Mouse (Mus musculus): ENCODE results near the gene Adam10.
A peak's percentile ranks its signal among the peaks of the same experiment; 100 is the strongest.

Adam10 gene

DNA sequence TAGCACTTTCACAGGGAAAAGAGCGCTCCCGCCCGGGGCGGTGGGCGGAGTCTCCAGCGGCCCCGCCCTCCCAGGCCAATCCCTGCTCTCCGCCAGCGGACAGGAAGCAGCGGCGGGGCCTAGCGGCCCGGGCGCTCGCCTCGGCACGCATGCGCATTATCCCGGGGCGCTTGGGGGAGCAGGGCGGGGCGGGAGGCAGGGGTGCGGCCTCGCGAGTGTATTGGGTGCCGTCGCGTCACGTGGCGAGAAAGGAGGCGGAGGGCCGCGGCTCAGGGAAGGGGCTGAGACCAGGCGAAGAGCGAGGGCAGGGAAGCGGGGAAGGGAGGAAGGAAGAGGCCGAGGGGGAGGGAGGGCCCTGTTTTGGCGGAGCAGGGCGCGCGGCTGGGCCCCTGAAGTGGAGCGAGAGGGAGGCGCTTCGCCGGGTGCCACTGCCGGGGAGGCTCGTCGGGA, at the start of gene Adam10:
Gene Adam10 (plus strand): TSS at position 316 of the 450 bp plus-strand sequence.
- DNase-seq (ENCODE audit: low spot score in 2 of 2) = peak; percentile 97 to 99

DNA sequence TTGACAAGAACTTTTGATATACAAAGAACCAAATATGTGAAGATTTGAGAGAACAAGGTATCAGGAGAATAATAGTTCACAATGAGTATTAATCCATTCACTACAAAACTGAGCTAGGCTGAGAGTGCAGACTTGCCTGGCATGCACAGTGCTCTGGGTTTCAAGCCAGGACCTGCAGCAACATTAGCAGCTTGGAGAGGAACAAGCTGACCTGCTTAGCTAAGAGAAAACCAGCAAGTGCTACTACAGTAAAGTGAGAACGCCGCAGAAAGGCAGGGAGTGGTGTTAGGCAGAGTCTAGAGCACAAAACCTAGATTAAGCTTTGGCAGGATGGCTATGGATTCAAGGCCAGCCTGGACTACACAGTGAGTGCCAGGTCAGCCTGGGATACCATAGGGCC, 49.1 kb upstream of the Adam10 start:
- DNase-seq (ENCODE audit: low spot score in 2 of 2) = no peak

DNA sequence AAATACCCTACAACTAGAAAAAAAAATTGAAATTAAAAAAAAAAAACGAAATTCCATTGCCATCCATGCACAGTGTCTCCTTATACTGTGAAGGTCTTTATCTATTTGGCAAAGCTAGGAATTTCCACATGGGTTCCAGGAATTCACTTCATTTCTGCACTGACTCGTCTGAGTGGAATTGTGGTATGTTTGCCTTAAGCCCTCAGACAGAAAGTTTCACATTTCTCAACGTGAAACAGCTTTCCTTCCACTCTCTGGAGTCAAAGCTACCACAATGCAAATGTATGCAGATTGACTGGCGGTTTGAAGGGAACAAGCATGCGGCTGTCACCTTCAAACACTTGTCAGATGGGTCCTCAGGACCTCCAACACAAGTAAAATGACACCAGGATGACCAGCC, 47.1 kb upstream of the Adam10 start:
- DNase-seq (ENCODE audit: low spot score in 2 of 2) = no peak

DNA sequence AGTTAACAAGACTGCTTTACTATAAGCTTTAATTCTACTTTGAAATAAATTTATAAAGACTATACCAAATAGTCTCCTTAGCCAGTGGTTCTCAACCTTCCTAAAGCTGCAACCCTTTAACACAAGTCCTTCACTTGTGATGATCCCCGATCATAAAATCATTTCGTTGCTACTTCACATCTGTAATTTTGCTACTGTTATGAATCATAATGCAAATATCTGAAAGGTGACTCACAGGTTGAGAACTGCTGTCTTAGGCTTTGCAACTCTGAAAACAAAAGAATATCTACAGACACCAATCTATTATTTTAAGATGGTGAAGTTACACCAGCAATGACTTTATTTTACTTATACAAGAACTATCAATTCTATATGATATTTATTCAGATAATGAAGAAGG, 42.0 kb upstream of the Adam10 start:
- no peak for DNase-seq (ENCODE audit: low spot score in 2 of 2)

DNA sequence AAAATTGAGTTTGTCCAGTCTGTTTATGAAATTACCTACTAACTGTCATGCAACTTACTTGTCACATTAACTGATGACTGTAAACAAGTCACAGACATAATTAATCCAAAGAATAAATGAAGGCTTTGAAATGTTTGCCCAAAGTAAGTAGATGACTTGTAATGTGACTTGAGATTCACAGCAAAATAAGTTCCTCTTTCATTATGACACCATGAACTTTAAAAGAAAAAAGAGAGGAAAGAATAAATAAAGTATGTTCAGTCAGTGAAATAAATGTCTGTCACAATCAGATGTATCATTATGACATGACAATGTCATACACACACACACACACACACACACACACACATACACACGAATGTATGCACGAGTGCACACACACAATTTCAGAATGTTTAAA, 28.5 kb upstream of the Adam10 start:
- DNase-seq (ENCODE audit: low spot score in 2 of 2) = no peak

DNA sequence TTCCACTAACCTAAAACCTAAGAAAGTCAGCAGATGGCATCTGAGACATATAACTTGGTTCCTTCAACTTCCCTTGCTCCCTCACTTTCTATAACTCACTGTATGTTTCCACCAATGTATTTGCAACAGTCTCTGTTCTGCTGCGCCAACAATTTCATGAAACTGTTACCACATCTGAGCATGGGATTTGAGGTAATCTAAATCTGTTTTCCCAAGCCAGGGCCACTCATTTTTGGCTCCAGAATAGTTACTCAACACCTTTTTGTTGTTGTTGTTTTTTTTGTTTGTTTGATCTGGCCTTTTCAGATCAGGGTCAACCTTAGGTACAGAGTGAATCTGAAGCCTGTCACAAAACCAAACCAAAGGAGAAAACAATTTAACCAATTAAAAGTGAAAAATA, 27.8 kb upstream of the Adam10 start:
- DNase-seq (ENCODE audit: low spot score in 2 of 2) = no peak

DNA sequence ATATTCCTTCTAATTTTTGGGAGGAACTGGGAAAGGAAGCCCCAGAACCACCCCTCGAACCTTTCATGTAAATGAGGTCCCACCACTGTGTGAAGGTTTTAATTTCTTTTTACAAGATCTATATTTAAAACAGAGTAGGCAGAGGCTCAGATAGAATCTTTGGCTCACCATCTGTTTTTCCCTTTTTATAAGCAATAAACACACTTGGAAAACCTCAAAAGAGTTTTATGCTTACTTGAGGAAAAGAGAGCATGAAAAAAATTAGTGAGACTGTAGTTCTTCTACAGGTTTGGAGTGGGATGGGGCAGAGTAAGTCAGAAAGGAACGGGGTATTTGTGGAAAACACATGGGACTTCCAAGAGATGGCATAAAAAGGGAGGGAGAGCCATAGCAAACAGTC, 26.6 kb upstream of the Adam10 start:
- DNase-seq (ENCODE audit: low spot score in 2 of 2) = no peak

DNA sequence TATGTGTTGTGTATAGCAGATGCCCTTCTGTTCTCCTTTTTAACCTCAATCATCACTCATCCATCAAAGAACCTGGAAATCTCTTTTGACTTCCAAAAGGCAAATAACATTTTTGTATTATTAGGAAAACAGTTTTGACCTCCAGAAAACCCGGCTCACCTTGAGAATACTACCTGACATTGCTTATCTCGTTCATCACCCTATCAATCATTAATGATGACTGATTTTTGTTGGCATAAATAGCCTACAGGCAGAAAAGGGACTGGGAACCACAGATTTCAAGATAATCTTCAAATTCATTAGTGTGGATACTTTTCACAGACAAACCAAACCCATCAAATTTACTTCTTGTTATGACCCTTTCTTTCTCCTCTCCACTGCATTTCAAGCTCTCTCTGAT, 24.9 kb upstream of the Adam10 start:
- no peak for DNase-seq (ENCODE audit: low spot score in 2 of 2)

DNA sequence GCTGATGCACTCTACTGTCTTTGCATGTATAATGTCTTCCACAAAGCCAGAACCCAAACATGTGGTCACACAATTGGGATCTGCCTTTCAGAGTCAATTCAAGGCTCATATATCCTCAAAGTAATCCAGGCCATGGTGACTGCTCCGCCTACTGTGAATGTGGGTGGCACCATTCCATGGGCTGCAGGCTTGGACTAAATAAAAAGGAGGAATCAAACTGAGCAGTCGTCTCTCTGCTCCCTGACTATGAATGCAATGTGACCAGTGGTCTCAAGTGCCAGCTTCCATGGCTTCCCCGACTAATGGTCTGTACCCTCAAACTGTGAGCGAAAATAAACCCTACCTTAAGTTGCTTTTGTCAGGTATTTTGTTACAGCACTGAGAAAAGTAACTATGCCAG, 24.3 kb upstream of the Adam10 start:
- no peak for DNase-seq (ENCODE audit: low spot score in 2 of 2)

DNA sequence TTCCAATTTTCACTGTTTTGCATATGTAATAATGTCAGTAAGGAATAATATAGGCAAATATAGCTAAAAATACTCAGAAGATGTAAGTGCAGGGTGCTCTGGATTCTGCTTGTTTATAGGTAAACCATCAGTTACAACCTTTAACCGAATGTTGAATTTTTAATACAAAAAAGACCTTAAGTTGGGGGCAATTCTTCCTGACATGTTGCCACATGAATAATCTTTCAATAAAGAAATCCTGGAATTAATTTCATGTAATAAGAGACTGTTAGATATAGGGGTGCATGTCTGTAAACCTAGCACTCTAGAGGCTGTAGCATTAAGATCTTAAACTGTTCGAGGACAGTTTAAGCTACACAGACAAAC, 23.1 kb upstream of the Adam10 start:
- DNase-seq (ENCODE audit: low spot score in 2 of 2) = no peak

DNA sequence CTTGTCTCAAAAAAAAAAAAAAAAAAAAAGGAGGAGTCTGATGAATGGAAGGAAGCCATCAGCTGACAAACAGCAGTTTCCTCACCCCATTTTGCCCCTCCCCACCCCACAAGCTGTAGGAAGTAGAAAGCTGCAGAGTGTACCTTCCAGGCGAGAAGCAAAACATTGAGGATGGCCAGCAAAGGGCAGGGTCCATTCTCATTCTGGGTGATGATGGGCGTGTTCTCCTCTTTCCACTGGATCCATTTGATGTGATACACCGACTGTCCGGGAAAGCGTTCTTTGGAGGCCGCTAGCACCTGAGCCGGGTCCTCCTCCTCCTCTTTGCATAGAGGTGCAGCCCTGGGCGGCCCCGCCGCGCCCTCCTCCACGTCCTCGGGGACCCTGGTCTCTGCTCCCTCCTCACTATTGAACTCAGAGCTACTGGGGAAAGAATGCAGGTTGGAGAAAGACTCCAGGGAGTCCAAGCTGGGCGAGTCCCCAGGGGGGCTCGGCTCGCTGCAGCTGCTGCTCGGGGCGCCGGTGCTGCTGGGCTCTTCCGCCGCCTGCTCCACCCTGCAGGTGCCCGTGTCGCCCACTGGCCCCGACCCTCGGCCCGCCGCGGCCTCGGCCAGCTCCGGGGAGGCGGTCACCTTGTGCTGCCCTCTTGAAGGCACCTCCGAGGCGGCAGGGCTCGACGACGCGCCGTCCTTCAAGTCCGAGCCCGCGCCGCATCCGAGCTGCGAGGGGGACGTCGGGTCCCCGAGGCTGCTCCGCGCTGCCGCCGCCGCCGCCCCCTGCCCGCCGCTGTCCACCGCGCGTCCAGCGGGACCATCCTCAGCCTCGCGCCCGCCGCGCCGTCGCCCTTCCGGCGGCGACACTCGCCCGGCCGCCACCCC, 22.4 kb upstream of the Adam10 start, which contains the start of gene Gm10642:
Gene Gm10642 (plus strand): TSS at position 122 of the 878 bp plus-strand sequence.
- DNase-seq (ENCODE audit: low spot score in 2 of 2) = peak; percentile 26 to 36

DNA sequence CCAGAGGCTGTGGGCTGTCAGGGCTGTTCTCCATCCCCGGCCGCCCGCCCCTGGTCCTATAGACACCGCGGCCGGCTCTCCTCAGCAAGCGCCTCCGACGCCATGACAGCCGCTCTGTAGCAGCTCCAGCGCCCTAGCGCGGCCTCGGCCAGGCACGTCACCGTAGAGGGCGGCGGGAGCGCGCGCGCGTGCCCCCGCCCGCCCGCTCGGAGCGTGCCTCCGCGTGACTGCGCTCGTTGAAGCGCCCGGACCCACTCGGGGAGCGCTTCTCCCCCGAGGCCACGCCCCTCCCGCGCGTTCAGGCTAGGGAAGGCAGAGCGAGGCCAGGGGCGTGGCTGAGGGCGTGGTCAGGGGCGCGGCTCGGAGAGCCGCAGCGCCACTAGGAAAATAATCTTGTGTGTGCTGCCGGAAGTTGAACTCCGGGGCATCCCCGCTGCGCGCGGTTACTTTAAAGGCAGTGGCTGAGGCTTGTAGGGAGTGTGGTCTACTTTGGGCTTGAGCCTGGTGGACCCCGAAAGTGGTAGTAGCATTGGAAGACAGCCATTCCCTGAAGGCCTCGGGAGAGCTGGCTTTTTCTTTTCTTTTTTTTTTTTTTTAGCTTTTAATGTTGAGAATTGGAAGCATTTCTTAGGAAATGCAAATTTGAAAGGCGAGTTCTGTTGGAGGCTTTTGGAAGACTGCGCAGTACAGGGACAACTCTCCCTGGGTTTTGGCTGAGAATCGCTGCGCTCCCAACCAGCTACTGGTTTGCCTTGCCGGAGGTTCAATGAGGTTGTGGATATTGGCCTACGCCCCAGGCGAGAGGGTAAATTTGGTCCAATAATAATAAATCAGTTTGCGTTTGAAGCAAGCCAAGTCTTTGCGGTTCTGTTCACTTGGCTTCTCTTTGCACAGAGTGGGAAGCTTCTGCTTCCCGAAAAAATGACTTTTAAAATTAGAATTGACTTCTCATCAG, 21.5 kb upstream of the Adam10 start, which contains the start of gene Mindy2:
Gene Mindy2 (minus strand): TSS at position 162 of the 955 bp plus-strand sequence.
- DNase-seq (ENCODE audit: low spot score in 2 of 2) = peak; percentile 91 to 95

DNA sequence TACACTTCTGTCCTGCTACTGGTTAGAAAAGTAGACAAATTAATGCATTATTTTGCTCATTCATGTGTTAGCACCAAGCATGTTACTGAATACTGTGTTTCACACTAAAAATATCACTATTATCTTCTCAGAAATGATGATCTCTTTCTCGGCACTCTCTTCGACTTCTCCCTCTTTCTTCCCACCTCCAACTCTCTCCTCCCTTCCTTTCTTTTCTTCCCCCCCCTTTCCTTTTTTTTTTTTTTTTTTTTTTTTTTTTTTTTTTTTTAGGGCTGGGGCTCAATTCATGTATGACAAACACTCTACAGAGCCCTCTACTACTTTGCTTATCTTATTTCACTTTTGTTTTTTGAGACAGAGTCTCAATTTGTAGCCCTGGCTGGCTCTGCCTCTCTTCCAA, 20.5 kb upstream of the Adam10 start:
- DNase-seq (ENCODE audit: low spot score in 2 of 2) = no peak

DNA sequence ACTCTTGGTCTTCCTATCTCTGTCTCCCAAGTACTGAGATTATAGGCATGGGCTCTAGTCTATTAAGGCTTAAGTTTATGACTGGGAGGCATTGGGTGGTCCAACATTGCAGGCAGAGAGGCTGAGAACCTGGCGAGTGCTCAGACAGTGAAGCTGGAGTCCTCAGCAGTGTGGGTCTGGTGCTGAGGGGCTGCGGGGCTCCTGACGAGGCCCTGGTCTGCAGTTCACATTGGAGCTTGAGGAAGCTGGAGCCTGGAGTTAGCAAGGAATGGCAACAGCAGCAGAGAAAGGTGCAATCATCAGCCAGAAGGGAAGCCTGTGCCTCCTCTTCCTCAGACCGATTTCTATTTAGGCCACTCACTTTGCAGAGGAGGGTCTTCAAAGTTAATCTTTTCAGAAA, 13.9 kb upstream of the Adam10 start:
- DNase-seq (ENCODE audit: low spot score in 2 of 2) = no peak

DNA sequence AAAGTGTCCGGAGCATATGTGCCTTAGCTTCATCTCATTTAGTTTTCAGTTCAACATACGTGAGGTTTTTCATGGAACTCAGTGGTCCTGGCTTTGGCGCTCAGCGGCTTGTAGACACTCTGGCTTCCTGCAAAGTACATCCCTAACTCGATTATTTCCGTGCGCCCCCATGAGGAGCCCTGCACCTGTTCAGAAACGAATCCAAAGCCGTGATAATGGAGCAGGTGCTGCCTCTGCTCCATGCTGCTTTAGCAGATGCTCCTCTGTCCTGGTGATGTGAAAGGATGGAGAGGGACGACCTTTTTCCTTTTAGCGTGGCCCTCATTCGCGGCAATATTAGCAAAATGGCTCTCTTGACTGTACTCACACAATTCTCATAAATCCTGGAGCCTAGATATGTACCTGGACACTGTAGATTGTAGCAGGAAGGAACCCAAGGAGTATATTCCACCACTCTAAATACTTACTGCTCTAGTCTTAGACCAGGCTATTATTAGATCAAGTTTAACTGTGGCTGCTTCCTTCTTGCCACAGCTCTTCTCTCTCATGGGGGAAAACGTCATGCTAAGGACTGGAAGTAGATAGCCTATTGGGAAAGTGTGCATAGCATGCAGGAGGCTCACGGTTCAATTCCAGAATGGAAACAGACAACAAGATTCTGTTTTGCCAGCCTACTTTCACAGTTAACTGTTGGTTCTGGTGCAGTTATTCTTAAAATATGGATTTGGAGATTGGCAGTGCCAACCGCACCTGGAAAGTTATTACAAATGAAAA, 13.2 kb upstream of the Adam10 start:
- DNase-seq (ENCODE audit: low spot score in 2 of 2) = peak in 1 of 2 experiments; percentile 45

DNA sequence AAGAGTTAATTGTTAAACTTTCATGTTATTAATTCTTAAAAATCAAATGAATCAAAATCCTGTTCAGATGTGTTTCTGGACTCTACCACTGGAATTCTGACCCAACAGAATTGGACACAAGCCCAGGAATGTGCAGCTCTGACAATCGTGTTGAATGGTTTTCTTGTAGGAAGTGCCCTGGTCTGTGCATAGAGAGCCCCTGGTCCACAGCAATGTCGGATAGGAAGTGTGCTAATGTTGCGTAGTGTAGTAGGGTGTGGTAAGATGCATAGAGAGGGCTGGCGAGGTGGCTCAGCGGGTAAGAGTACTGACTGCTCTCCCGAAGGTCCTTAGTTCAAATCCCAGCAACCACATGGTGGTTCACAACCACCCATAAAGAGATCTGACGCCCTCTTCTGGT, 12.0 kb upstream of the Adam10 start:
- DNase-seq (ENCODE audit: low spot score in 2 of 2) = no peak

DNA sequence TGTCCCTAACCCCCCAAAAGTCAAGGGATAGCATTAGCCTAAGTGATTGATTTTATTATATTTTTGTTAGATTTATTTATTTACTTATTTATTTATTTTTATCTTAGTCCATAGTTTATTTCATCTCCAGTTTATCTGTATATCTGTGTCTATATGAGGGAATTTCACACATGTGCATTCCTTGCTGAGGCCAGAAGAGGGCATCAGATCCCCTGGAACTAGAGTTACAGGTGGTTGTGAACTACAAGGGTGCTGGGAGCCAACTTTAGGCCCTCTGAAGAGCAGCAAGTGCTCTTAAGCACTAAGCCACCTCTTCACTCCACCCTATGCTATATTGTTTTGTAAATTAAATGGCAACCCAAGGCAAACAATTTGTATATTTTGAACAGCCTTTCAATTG, 10.7 kb upstream of the Adam10 start:
- DNase-seq (ENCODE audit: low spot score in 2 of 2) = no peak

DNA sequence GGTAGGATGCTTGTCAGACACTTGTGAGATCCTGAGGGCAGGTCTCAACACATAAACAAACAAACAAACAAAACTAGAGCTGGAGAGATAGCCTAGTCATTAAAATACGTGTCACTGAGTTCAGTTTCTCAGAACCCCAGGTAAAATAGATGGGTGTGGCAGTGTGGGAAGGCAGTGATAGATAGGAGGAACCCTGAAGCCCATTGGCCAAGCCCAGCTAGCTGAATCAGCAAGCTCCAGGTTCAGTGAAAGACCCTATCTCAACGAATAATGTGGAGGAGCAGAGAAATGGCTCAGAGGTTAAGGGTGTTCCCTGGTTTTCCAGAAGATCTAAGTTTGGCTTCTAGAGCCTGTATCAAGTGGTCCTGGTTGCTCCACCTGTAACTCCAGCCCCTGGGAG, 9.6 kb upstream of the Adam10 start:
- no peak for DNase-seq (ENCODE audit: low spot score in 2 of 2)

DNA sequence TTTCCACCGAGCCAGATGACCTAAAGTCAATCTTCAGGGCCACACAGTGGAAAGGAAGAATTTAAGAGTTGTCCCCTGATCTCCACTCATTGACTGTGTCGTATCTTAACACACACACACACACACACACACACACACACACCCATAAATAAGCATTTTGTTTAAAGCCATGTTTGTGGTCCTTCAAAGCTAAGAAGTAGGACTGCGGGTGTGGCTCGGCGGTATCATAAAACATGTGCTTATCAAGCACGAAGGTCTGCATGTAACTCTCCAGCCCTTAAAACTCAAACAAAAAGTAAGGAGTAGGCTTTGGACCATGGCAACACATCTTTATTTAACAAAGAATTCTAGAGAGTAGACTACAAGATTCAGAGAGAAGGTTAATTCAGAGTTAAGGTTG, 8.4 kb upstream of the Adam10 start:
- no peak for DNase-seq (ENCODE audit: low spot score in 2 of 2)

DNA sequence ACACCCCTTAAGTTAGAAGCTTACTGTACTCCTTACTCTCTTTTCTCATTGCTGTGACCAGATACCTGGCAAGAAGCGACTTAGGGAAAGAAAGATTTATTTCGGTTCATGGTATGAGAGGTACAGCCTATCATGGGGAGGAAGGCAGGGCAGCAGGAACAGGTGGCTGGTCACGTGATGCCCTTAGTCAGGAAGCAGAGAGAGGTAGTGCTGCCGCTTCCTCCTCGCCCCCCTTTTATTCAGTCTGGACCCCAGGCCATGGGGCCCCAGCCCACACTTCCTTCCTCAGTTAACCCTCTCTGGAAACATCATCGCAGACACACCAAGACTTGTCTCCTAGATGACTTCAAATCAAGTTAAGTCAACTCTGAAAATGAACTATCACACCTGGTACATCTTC, 7.5 kb upstream of the Adam10 start:
- DNase-seq (ENCODE audit: low spot score in 2 of 2) = no peak

DNA sequence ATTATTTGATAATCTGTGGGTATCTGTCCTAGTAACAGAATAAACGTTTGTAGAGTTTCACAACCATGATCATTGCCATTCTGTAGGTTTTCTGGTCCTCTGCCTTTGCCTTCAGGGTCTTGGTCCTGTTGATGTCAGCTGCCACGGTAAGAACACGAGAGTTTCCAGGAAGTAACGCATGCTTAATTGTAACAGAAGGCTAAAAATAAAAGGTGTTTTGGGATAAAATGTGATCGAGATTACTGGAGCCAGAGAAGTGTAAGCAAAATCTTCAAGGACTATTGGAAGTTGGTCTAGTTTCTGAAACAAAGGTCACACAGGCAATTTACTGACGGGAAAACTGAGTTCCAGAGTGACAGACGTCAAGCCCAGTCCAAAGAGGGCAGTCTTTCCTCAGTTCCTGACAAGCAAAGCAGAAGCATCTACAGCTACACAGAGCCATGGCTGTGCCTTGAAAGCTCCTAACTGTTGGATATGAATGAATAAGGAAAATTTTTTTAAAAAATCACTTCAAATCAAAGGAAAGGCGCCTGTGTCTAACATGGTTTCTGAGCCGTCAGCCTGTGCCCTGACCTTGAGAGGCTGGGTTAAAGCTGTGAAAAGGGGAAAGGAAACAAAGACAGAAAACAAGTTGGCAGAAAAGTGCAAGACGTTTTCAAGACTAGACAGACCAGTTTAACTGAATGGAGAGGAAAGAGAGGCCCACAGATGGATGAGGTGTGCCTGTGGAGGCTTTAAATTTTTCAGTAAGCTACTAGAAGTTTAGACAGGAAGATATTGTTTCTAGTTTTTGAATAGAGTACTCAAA, 6.8 kb upstream of the Adam10 start:
- no peak for DNase-seq (ENCODE audit: low spot score in 2 of 2)
